In genomic region chr14:97331388-97331787, GRCm38 (mm10) we compare ENCODE assay signal across 10 mouse cellular contexts.
A peak's percentile ranks its signal among the peaks of the same experiment; 100 is the strongest.
DNase-seq lines count a peak whose midpoint lies in the region; ATAC-seq and TF ChIP-seq lines count a peak whose summit lies in the region.
"Had no signal": no experiment of that assay in that cellular context is flagged by ENCODE, and none has a peak within 500 bp of the region (broad histone marks: within the 10 kb centered on the region; RNA-seq: fewer than 3 reads in every experiment).

No protein-coding gene starts in this region.

- no peak overlapping the region for H3K9ac ChIP-seq in forebrain, embryonic 16.5 days (replicated peaks; ENCODE audit: low read depth, low read length)
- H3K9ac ChIP-seq: embryonic facial prominence, embryonic 15.5 days had no signal

- ATAC-seq in forebrain, embryonic 16.5 days = peak; percentile 88
- no peak for ATAC-seq in cerebellum, adult (ENCODE audit: insufficient number of reproducible peaks, low FRiP score, low TSS enrichment)

- H3K9me3 ChIP-seq in forebrain, embryonic 16.5 days (ENCODE audit: control insufficient read depth, low read length) = no peaks in the 10 kb centered on the region
- H3K9me3 ChIP-seq: embryonic facial prominence, embryonic 15.5 days had no signal

- H3K4me2 ChIP-seq in forebrain, embryonic 16.5 days (ENCODE audit: low read length) = no peak overlapping the region
- H3K4me2 ChIP-seq: embryonic facial prominence, embryonic 15.5 days had no signal

- no peaks in the 10 kb centered on the region for H3K36me3 ChIP-seq in forebrain, embryonic 16.5 days (ENCODE audit: control insufficient read depth, insufficient read depth)
- H3K36me3 ChIP-seq: embryonic facial prominence, embryonic 15.5 days had no signal

- DNase-seq in heart, adult 8-10 months (ENCODE audit: low spot score) = peak; percentile 26
- no peak for DNase-seq in heart, postnatal 4 days
- no peak for DNase-seq in lung, adult 2 months
- no peak for DNase-seq in lung, adult 18-20 months
- peak; percentile 19 for DNase-seq in retina, postnatal 7 days (ENCODE audit: low read depth, low spot score)
- no peak for DNase-seq in left cerebral cortex, postnatal 36 days (ENCODE audit: low spot score in 2 of 2)

- H3K27me3 ChIP-seq in forebrain, embryonic 16.5 days (replicated peaks; ENCODE audit: control insufficient read depth, insufficient read depth, low read length) = no peaks in the 10 kb centered on the region
- H3K27me3 ChIP-seq: embryonic facial prominence, embryonic 15.5 days had no signal

- TF ChIP-seq POLR2A in lung, adult 2 months (IDR thresholded peaks at IDR 0.05; ENCODE audit: borderline replicate concordance, extremely low read depth, low read depth, low read length) = no peak

- intact Hi-C loops in left cerebral cortex, postnatal 36 days (cut with DNase I) = loop anchor here (5.0 kb wide), 2 partner anchors 1556 to 1691 kb away; no protein-coding TSS in a partner anchor

- peak; percentile 15; the same call in 1 of the 2 replicates for TF ChIP-seq CTCF in lung, adult 2 months (IDR thresholded peaks at IDR 0.05; ENCODE audit: insufficient read depth, low read length)

- H3K4me1 ChIP-seq in lung, adult 2 months (ENCODE audit: control insufficient read depth, insufficient read depth, low read length) = no peaks in the 10 kb centered on the region
- no peaks in the 10 kb centered on the region for H3K4me1 ChIP-seq in forebrain, embryonic 16.5 days (replicated peaks; ENCODE audit: control insufficient read depth, insufficient read depth, low read length)
- H3K4me1 ChIP-seq: embryonic facial prominence, embryonic 15.5 days had no signal

- WGBS in lung, adult 2 months = 15% methylated on average over 2 of the region's 2 CpGs
- WGBS in forebrain, embryonic 16.5 days = 4% methylated on average over 2 of the region's 2 CpGs

- H3K27ac ChIP-seq in forebrain, embryonic 16.5 days (ENCODE audit: low read length) = no peak overlapping the region
- H3K27ac ChIP-seq: embryonic facial prominence, embryonic 15.5 days had no signal

- H3K4me3 ChIP-seq in lung, adult 2 months (replicated peaks; ENCODE audit: extremely low read depth, low read depth, low read length) = no peak overlapping the region
- H3K4me3 ChIP-seq in forebrain, embryonic 16.5 days (replicated peaks; ENCODE audit: low read length) = no peak overlapping the region
- H3K4me3 ChIP-seq: embryonic facial prominence, embryonic 15.5 days; myocyte had no signal

Comparison
In these comparisons a context has a peak if more than half of its experiments do, and no peak if none do; other contexts are left out.
1. DNase-seq: peak in heart, adult 8-10 months (single experiment) and retina, postnatal 7 days (single experiment); none in heart, postnatal 4 days (single experiment), lung, adult 2 months (single experiment), lung, adult 18-20 months (0 of 2) and left cerebral cortex, postnatal 36 days (0 of 2).